Mouse (Mus musculus) cerebellum, adult 18-20 months (tissue): ENCODE measurements around the gene Mid1.
"Not testable (repeated sequence)": the region's sequence is repeated elsewhere in the genome, so short reads cannot be mapped to it uniquely, and the experiment has no call there.

Source experiments
- DNase-seq, 2 experiments: peaks; one replicate each; pipeline ENCODE4 v3.0.0; 2021

The Mid1 gene

GRCm38 (mm10) chrX:169890541-169890940 is 205.5 kb downstream of the Mid1 start:
- no peak for DNase-seq

- DNase-seq, result no peak
Observed at GRCm38 (mm10) chrX:169892100-169892499, 207.1 kb downstream of the Mid1 start.

- DNase-seq, result no peak
Observed at GRCm38 (mm10) chrX:169892631-169893030, 207.6 kb downstream of the Mid1 start.

GRCm38 (mm10) chrX:169899227-169899950 is 214.4 kb downstream of the Mid1 start:
- no peak for DNase-seq

- DNase-seq, result no peak
Observed at GRCm38 (mm10) chrX:169902860-169903259, 217.9 kb downstream of the Mid1 start.

GRCm38 (mm10) chrX:169903656-169904055 is 218.7 kb downstream of the Mid1 start:
- DNase-seq, result no peak

- DNase-seq, result no peak
Observed at GRCm38 (mm10) chrX:169906054-169906508, 221.1 kb downstream of the Mid1 start.

- DNase-seq, result no peak
Observed at GRCm38 (mm10) chrX:169909898-169910297, 224.9 kb downstream of the Mid1 start.

GRCm38 (mm10) chrX:169915738-169916137 is 230.7 kb downstream of the Mid1 start:
- DNase-seq, result no peak

GRCm38 (mm10) chrX:169922541-169922940 is 237.5 kb downstream of the Mid1 start:
- DNase-seq, result no peak

GRCm38 (mm10) chrX:169923417-169923816 is 238.4 kb downstream of the Mid1 start:
- DNase-seq, result no peak

GRCm38 (mm10) chrX:169925600-169925999 is 240.6 kb downstream of the Mid1 start:
- no peak for DNase-seq

- no peak for DNase-seq
Observed at GRCm38 (mm10) chrX:169927110-169927817, 242.3 kb downstream of the Mid1 start.

GRCm38 (mm10) chrX:169930868-169931267 is 245.9 kb downstream of the Mid1 start:
- no peak for DNase-seq

- no peak for DNase-seq
Observed at GRCm38 (mm10) chrX:169933228-169933627, 248.2 kb downstream of the Mid1 start.

- no peak for DNase-seq
Observed at GRCm38 (mm10) chrX:169937119-169937719, 252.2 kb downstream of the Mid1 start.

GRCm38 (mm10) chrX:169940531-169940930 is 255.5 kb downstream of the Mid1 start:
- DNase-seq, result no peak

- DNase-seq, result no peak
Observed at GRCm38 (mm10) chrX:169950596-169950995, 265.6 kb downstream of the Mid1 start.

- DNase-seq, result no peak
Observed at GRCm38 (mm10) chrX:169969337-169969736, 284.3 kb downstream of the Mid1 start.

GRCm38 (mm10) chrX:169969765-169970164 is 284.8 kb downstream of the Mid1 start:
- DNase-seq, result not testable (repeated sequence)

GRCm38 (mm10) chrX:169970546-169970945 is 285.5 kb downstream of the Mid1 start:
- not testable (repeated sequence) for DNase-seq

- not testable (repeated sequence) for DNase-seq
Observed at GRCm38 (mm10) chrX:169971562-169971961, 286.6 kb downstream of the Mid1 start.

- DNase-seq, result not testable (repeated sequence)
Observed at GRCm38 (mm10) chrX:169972131-169972530, 287.1 kb downstream of the Mid1 start.
